Mouse (Mus musculus) T-helper 2 cell (primary cell): ENCODE measurements around the gene Trem3.

Experiments used
- in situ Hi-C: fragments of 300-600 bp; cut with MboI, MseI; formaldehyde crosslinking; loops from one replicate; pipeline ENCODE4 v1.15.1; 2025; ENCODE audit warnings: high pct_unique_total_duplicates

The Trem3 gene

GRCm38 (mm10) chr17:48269833-48270232 lies 22.3 kb downstream of the Trem3 start:
- in situ Hi-C loops: loop anchor here (5.0 kb wide), 1 partner anchor 67 kb away; no protein-coding TSS in a partner anchor

GRCm38 (mm10) chr17:48272158-48272557 lies 24.6 kb downstream of the Trem3 start:
- in situ Hi-C loops: loop anchor here (5.0 kb wide), 1 partner anchor 65 kb away; no protein-coding TSS in a partner anchor

GRCm38 (mm10) chr17:48272598-48272997 lies 25.0 kb downstream of the Trem3 start:
- in situ Hi-C loops: loop anchor here (5.0 kb wide), 1 partner anchor 65 kb away; no protein-coding TSS in a partner anchor

GRCm38 (mm10) chr17:48274098-48274497 lies 26.5 kb downstream of the Trem3 start:
- in situ Hi-C loops: loop anchor here (5.0 kb wide), 1 partner anchor 63 kb away; no protein-coding TSS in a partner anchor

GRCm38 (mm10) chr17:48274885-48275284 lies 27.3 kb downstream of the Trem3 start:
- in situ Hi-C loops: loop anchor here (5.0 kb wide), 1 partner anchor 62 kb away; no protein-coding TSS in a partner anchor

DNA sequence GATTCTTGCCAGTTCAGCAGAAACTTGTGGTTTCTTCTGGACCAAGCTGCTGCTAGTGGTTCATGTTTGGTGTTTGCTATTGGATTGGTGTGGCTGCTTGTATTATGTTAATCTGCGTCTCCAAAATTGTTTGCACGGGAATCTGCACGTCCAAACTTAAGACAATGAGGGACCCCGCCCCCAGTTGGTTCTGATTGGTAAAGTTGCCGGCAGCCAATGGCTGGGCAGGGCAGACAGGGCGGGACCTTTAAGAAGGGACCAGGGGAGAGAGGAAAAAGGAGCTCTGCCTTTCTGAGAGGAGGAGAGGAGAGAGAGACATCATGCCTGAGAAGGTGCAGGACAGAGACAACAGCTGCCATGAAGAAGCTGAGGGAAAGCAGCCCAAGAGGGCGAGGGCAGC lies 28.2 kb downstream of the Trem3 start:
- in situ Hi-C loops: no loop called here

DNA sequence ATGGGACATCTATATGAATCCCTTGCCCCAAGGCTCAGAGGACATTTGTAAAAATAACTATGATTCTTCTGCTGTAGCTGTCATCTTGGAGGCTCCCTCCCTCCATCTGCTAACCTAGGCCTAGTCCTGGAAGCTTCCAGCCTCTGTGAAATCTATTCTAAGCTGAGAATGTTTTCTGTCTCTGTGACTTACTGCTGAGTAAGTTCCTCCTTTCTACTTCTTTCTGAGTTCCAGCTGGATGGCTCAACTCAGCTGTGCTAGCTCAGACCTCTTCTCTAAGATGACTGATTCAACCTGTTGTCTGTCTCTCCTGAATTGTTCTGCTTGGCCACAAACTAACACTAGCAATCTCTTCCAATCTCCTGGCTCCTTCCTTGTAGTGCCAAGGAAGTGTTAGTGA lies 30.8 kb downstream of the Trem3 start:
- in situ Hi-C loops: no loop called here

DNA sequence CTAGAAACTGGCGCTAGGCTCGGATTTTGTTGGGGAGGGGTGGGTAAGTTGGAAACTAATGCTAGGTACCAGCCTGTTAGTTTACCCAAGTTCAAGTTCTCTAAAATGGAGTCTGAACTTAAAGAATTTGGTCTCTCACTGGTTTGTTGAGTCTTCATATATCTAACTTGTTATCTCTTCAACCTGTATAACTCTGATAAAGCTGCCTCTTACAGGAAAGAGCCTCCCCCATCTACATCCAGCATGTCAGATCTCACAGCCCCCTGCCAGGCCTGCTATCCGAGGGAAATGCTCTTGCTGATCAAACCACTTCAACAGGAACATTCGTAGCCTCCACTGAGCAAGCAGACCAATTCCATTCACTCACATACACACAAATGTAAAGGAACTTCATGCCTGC lies 31.4 kb downstream of the Trem3 start:
- in situ Hi-C loops: no loop called here

- in situ Hi-C loops: no loop called here
Measured at GRCm38 (mm10) chr17:48280943-48281738, 33.6 kb downstream of the Trem3 start.

DNA sequence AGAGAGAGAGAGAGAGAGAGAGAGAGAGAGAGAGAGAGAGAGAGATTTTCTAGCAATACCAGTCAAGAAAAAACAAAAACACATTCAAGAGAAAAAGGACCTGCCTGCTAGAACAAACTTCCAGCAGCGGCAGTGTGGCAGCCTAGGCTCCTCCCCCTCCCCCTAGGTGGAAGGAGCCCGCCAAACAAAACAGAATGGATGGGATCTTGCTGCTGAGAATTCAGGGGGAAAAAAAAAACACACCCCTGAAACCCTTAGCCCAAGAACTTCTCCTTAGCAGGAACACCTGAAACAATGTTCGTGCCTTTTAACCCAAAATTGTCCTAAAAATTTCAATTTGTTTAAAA lies 34.1 kb downstream of the Trem3 start:
- in situ Hi-C loops: no loop called here

DNA sequence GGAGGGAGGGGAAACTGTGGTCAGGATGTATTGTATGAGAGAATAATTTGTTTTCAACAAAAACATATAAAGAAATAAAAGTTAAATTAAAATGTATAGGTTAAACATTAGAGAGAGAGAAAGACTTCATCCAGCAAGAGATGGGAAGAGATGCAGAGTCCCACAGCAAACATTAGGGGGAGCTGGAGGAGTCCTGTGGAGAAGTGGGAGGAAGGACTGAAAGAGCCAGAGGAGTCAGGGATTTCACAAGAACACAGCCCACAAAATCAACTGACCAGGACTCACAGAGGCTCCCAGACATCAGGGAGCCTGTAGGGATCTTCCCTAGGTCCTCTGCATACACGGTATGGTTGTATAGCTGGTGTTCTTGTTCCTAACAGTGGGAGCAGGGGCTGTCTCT lies 39.2 kb downstream of the Trem3 start:
- in situ Hi-C loops: no loop called here

DNA sequence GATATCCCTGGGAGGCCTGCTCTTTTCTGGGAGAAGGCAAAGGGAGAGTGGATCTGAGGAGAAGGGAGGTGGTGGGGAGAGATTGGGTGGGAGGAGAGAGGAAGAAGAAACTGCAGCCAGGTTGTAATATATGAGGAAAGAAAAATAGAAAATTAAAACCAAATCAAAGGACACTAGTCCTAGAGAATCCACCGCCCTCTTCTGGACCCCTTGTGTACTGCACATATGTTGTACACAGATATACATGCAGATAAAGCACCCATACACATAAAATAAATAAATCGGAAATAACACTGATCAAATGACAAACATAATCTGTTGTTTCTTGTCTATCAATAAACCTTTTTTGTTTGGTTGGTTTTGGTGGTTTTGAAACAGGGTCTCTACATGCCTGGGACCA lies 39.7 kb downstream of the Trem3 start:
- in situ Hi-C loops: no loop called here

DNA sequence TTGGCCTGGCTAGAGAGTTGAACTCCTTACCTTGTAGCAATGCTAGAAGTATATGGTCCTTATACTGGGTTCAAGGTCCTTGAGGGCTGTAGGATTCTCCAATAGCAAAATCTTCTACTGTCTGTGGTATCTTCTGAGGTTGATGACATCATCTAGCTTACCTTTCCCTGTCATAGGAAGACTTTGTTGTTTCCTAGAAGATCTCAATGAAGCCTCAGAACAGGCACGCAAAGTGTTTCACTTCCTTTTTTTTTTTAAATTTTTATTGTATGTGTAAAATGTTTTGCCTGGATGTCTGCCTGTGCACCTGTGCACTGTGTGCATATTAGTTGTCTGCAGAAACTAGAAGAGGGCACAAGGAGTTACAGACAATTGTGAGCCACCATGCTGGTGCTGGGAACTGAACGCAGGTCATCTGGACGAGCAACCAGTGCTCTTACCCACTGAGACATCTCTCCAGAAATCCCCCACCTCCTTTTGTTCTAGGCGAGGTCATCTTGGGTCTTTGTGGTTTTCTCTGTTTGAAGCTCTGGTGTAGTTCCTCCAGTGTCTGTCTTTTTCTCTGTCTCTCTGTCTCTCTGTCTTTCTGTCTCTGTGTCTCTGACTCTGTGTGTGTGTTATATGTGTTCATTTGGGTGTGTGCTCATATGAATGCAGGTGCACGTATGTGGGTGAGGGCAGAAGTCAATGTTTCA lies 46.1 kb downstream of the Trem3 start:
- in situ Hi-C loops: no loop called here

DNA sequence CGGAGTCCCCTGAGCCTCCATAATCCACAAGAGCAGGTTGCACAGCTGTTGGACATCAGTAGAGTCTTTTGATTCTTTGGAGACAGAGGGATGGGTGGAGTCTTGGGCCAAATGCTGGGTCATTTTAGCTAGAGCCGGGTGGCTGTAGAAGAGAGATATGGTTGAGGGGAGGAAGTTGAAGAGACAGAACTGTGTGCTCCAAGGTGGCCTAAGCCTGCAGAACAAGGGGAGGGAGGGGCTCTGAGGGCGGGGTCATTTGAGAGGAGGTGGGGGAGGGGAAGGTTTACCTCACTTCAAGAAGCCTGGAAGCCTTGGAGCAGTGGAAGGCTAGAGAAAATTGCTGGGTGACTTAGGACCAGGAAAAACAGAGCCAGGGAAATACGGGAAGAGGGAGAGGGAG lies 51.6 kb downstream of the Trem3 start, which contains the start of gene Treml2:
Treml2 (plus strand) TSS at position 296 of the 400 bp plus-strand sequence.
- in situ Hi-C loops: no loop called here

DNA sequence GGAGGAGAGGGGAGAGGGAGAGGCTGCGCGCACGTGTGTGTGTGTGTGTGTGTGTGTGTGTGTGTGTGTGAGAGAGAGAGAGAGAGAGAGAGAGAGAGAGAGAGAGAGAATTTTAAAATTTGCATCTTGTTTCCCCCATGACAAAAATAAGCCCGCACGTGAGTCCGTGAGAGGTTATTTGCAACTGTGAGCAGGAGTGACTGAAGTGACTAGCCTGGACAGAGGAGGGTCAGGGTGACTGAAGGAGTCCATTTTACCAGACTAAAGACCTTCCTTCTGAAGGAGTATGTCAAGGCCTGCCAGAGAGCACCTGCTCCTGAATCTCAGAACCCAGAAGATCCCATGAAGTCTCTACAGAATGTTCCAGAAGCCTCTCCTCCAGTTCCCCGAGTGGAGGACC lies 52.2 kb downstream of the Trem3 start:
- in situ Hi-C loops: no loop called here

- in situ Hi-C loops: no loop called here
Measured at GRCm38 (mm10) chr17:48300199-48300598, 52.6 kb downstream of the Trem3 start.

- in situ Hi-C loops: no loop called here
Measured at GRCm38 (mm10) chr17:48300861-48301260, 53.3 kb downstream of the Trem3 start.

GRCm38 (mm10) chr17:48301792-48302191 lies 54.2 kb downstream of the Trem3 start:
- in situ Hi-C loops: no loop called here
